Mouse (Mus musculus) midbrain, embryonic 14.5 days (tissue): ENCODE data around the gene Lmcd1. TPM values are rescaled to one million over a fixed set of nuclear protein-coding genes. Genes with fewer than 3 reads are reported as not detected.

Experiments
- ATAC-seq: fragments of 200-750 bp; cut with Nextera tagmentation; 2 replicates; pipeline ENCODE4 v1.8.0; 2017; ENCODE audit warnings: moderate number of reproducible peaks, moderate library complexity; ENCODE audit not compliant: low FRiP score, low TSS enrichment
- DNase-seq: peaks from one replicate; pipeline ENCODE4 v3.0.0-alpha.2; 2015
- H3K27ac ChIP-seq: fragments of 300-500 bp; sonication (generic); replicated peaks from 2 replicates; pipeline ENCODE4 v1.5.1; 2014; ENCODE audit warnings: mild to moderate bottlenecking, low read depth, low read length, moderate library complexity
- H3K27me3 ChIP-seq: fragments of 300-500 bp; sonication (generic); 2 replicates; pipeline ENCODE4 v1.6.1; 2014; ENCODE audit warnings: low read length, control low read depth, mixed read lengths; ENCODE audit not compliant: control insufficient read depth, insufficient read depth
- H3K36me3 ChIP-seq: fragments of 300-500 bp; sonication (generic); 2 replicates; pipeline ENCODE4 v1.6.1; 2014; ENCODE audit warnings: low read length, control low read depth; ENCODE audit not compliant: control insufficient read depth, insufficient read depth
- H3K4me1 ChIP-seq: fragments of 300-500 bp; sonication (generic); 2 replicates; pipeline ENCODE4 v1.6.1; 2014; ENCODE audit warnings: mild to moderate bottlenecking, antibody characterized with exemption, low read length, control low read depth; ENCODE audit not compliant: control insufficient read depth, insufficient read depth
- H3K4me2 ChIP-seq: fragments of 300-500 bp; sonication (generic); 2 replicates; pipeline ENCODE4 v1.6.1; 2014; ENCODE audit warnings: mild to moderate bottlenecking, low read length, moderate library complexity
- H3K4me3 ChIP-seq: fragments of 300-500 bp; sonication (generic); replicated peaks from 2 replicates; pipeline ENCODE4 v1.5.1; 2014; ENCODE audit warnings: low read depth, low read length
- H3K9ac ChIP-seq: fragments of 300-500 bp; sonication (generic); replicated peaks from 2 replicates; pipeline ENCODE4 v1.6.1; 2014; ENCODE audit warnings: mild to moderate bottlenecking, low read length, moderate library complexity
- H3K9me3 ChIP-seq: fragments of 300-500 bp; sonication (generic); 2 replicates; pipeline ENCODE4 v1.6.1; 2016; ENCODE audit warnings: low read length, control low read depth, mixed read lengths; ENCODE audit not compliant: control insufficient read depth
- WGBS: fragments of 180-500 bp; shearing (Covaris S2); extraction: QIAGEN DNeasy Blood & Tissue Kit; methylation state at CpG from one replicate; pipeline ENCODE4 v1.1.7; 2014; 5-methylcytosine and 5-hydroxymethylcytosine counted together
- polyA plus RNA-seq: library from polyadenylated mRNA; unstranded; fragments of >200 nt; fragmentation: Nextera tagmentation; extraction: Ambion mirVana; gene quantifications from 2 replicates; pipeline ENCODE4 v1.2.1, GENCODE M21; 2014

The Lmcd1 gene
- polyA plus RNA-seq, 1 experiment from 2014 or later: 16.2 TPM

- Histone ChIP-seq H3K27ac (no peak overlapping the region), H3K4me3 (no peak overlapping the region), H3K4me1 (no peaks in the 10 kb centered on the region), H3K27me3 (no peaks in the 10 kb centered on the region), H3K36me3 (no peaks in the 10 kb centered on the region), H3K9ac (no peak overlapping the region), H3K4me2 (no peak overlapping the region), H3K9me3 (no peaks in the 10 kb centered on the region)
- DNase-seq (no peak), ATAC-seq (no peak)
- 94% methylated on average over 9 of the region's 9 CpGs for WGBS
Observed at GRCm38 (mm10) chr6:112379054-112379453, 105.5 kb downstream of the Lmcd1 start.

Other genes with a start within 250 kb of the Lmcd1 start
- gene Ssu2, start 114.3 kb downstream of the Lmcd1 start, polyA plus RNA-seq: not detected in 2 replicates
- gene Cav3, start 185.7 kb downstream of the Lmcd1 start, polyA plus RNA-seq: not detected in 2 replicates
- 0.64 and 1.1 TPM in 2 replicates for gene Oxtr, start 216.2 kb downstream of the Lmcd1 start, polyA plus RNA-seq